Mouse (Mus musculus): ENCODE data around the gene Kcnj8.

Gene Kcnj8

GRCm38 (mm10) chr6:142571055-142571618, at the start of gene Kcnj8:
Gene Kcnj8 (minus strand): TSS chr6:142571614.
- DNase-seq (ENCODE audit: low spot score): peak; percentile 69

GRCm38 (mm10) chr6:142616659-142617058, 45.2 kb upstream of the Kcnj8 start:
- DNase-seq (ENCODE audit: low spot score): no peak

GRCm38 (mm10) chr6:142614324-142614723, 42.9 kb upstream of the Kcnj8 start:
- DNase-seq (ENCODE audit: low spot score): no peak

GRCm38 (mm10) chr6:142612366-142612765, 41.0 kb upstream of the Kcnj8 start:
- no peak for DNase-seq (ENCODE audit: low spot score)

- DNase-seq (ENCODE audit: low spot score): no peak
These were observed 38.3 kb upstream of the Kcnj8 start for GRCm38 (mm10) chr6:142609401-142610373.

- no peak for DNase-seq (ENCODE audit: low spot score)
These were observed 35.7 kb upstream of the Kcnj8 start for GRCm38 (mm10) chr6:142607080-142607479.

GRCm38 (mm10) chr6:142602772-142603171, 31.4 kb upstream of the Kcnj8 start:
- DNase-seq (ENCODE audit: low spot score): no peak

GRCm38 (mm10) chr6:142578831-142579230, 7.4 kb upstream of the Kcnj8 start:
- no peak for DNase-seq (ENCODE audit: low spot score)

- no peak for DNase-seq (ENCODE audit: low spot score)
These were observed 6.4 kb upstream of the Kcnj8 start for GRCm38 (mm10) chr6:142577801-142578200.

GRCm38 (mm10) chr6:142572876-142573275, 1.5 kb upstream of the Kcnj8 start:
- DNase-seq (ENCODE audit: low spot score): no peak

- DNase-seq (ENCODE audit: low spot score): peak; percentile 36
These were observed 381 bp upstream of the Kcnj8 start for GRCm38 (mm10) chr6:142571629-142572360.

GRCm38 (mm10) chr6:142570046-142570770, 1.2 kb downstream of the Kcnj8 start:
- peak; percentile 30 for DNase-seq (ENCODE audit: low spot score)

GRCm38 (mm10) chr6:142568713-142569357, 2.6 kb downstream of the Kcnj8 start:
- DNase-seq (ENCODE audit: low spot score): no peak

GRCm38 (mm10) chr6:142567452-142567851, 4.0 kb downstream of the Kcnj8 start:
- DNase-seq (ENCODE audit: low spot score): no peak

- DNase-seq (ENCODE audit: low spot score): no peak
These were observed 6.7 kb downstream of the Kcnj8 start for GRCm38 (mm10) chr6:142564746-142565145.

- no peak for DNase-seq (ENCODE audit: low spot score)
These were observed 10.3 kb downstream of the Kcnj8 start for GRCm38 (mm10) chr6:142561151-142561550.

GRCm38 (mm10) chr6:142558772-142559679, 12.4 kb downstream of the Kcnj8 start:
- DNase-seq (ENCODE audit: low spot score): no peak

- peak; percentile 45 for DNase-seq (ENCODE audit: low spot score)
These were observed 13.3 kb downstream of the Kcnj8 start for GRCm38 (mm10) chr6:142558076-142558475.

- no peak for DNase-seq (ENCODE audit: low spot score)
These were observed 15.4 kb downstream of the Kcnj8 start for GRCm38 (mm10) chr6:142555988-142556387.

- DNase-seq (ENCODE audit: low spot score): no peak
These were observed 19.9 kb downstream of the Kcnj8 start for GRCm38 (mm10) chr6:142551482-142551881.
